Mouse (Mus musculus) small intestine, adult 2 months (tissue): ENCODE data around the gene Gsta4.

Source experiments
- CTCF ChIP-seq: fragments of 200-500 bp; IDR thresholded peaks from 2 replicates; pipeline ENCODE4 v1.5.1; 2012; ENCODE audit warnings: low read depth, mild to moderate bottlenecking, control low read depth, inconsistent platforms, low read length, moderate library complexity, mixed read lengths; ENCODE audit not compliant: insufficient replicate concordance, insufficient read length; ENCODE audit errors: extremely low read depth
- POLR2A ChIP-seq: fragments of 200-500 bp; IDR thresholded peaks from 2 replicates; pipeline ENCODE4 v1.6.1; 2012; ENCODE audit warnings: low read depth, mild to moderate bottlenecking, control low read depth, inconsistent platforms, low read length, moderate library complexity

DNA sequence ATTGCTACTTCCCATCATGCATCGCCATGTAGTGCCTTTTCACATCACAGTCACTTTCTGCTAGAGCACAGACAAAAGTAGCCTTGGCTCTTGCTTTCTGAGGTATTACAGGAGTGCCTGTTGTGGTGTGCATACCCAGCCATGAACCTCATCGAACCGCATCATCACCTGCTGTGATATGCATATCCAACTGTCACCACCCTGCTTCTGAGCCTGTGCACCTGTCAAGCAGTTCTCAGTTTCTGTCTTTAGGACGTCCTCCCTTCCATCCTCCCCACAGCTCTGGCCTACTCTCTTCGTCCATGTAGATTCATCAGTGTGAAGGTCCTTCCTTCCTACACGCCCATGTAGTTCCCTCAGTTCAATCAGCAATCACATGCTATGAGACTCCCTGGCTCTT lies 34.4 kb upstream of the Gsta4 start:
- TF ChIP-seq CTCF (no peak), POLR2A (no peak)
